Mouse (Mus musculus): Measurements from ENCODE around the gene Gm10477. TPM values are rescaled to one million over a fixed set of nuclear protein-coding genes. Genes with fewer than 3 reads are reported as not detected.

Gm10477 gene
- polyA plus RNA-seq, 1 experiment: not detected

- no peak overlapping the region for H3K4me3 ChIP-seq (replicated peaks; ENCODE audit: control insufficient read depth, low read depth, low read length)
- 19% methylated on average over 6 of the region's 6 CpGs for WGBS
- TF ChIP-seq POLR2A (IDR thresholded peaks at IDR 0.05; ENCODE audit: borderline replicate concordance, control insufficient read depth, low read depth, low read length) (no peak), CTCF (IDR thresholded peaks at IDR 0.05; ENCODE audit: control insufficient read depth, insufficient read depth, low read length) (peak; percentile 44)
- no peak overlapping the region for H3K27ac ChIP-seq (ENCODE audit: control insufficient read depth, insufficient read depth, low read depth, low read length, poor library complexity)
- no peaks in the 10 kb centered on the region for H3K4me1 ChIP-seq (ENCODE audit: control insufficient read depth, insufficient read depth, low read length)
Measured at GRCm38 (mm10) chrX:56572465-56572864, 47.9 kb downstream of the Gm10477 start.

Other genes starting within 250 kb of the Gm10477 start
- gene Zfp449, start 178.3 kb upstream of the Gm10477 start, polyA plus RNA-seq (2011; ENCODE audit: insufficient read depth, insufficient read length, low replicate concordance, missing spikeins): 1.1 TPM in 1 of 2 replicates, not detected in the other
- gene Smim10l2a, start 150.2 kb upstream of the Gm10477 start, polyA plus RNA-seq (2011; ENCODE audit: insufficient read depth, insufficient read length, low replicate concordance, missing spikeins): not detected in 2 replicates
- gene Gm2174, start 76.8 kb upstream of the Gm10477 start, polyA plus RNA-seq (2011; ENCODE audit: insufficient read depth, insufficient read length, low replicate concordance, missing spikeins): 4.8 TPM in 1 of 2 replicates, not detected in the other
- gene Ints6l, start 69.9 kb upstream of the Gm10477 start, polyA plus RNA-seq (2011; ENCODE audit: insufficient read depth, insufficient read length, low replicate concordance, missing spikeins): 72.1 and 119 TPM in 2 replicates
- not detected in 2 replicates for gene Gm648, start 24.9 kb downstream of the Gm10477 start, polyA plus RNA-seq (2011; ENCODE audit: insufficient read depth, insufficient read length, low replicate concordance, missing spikeins)
- gene Mmgt1, start 73.3 kb downstream of the Gm10477 start, polyA plus RNA-seq (2011; ENCODE audit: insufficient read depth, insufficient read length, low replicate concordance, missing spikeins): 3.0 and 4.2 TPM in 2 replicates
- 3.5 and 4.4 TPM in 2 replicates for gene Slc9a6, start 85.0 kb downstream of the Gm10477 start, polyA plus RNA-seq (2011; ENCODE audit: insufficient read depth, insufficient read length, low replicate concordance, missing spikeins)
- 13.2 and 16.9 TPM in 2 replicates for gene Fhl1, start 207.0 kb downstream of the Gm10477 start, polyA plus RNA-seq (2011; ENCODE audit: insufficient read depth, insufficient read length, low replicate concordance, missing spikeins)

Data from bone marrow, adult 2 months (tissue).